ENCODE assay signal across 8 mouse cellular contexts in genomic region chr9:96712758-96713471, GRCm38 (mm10). TPM values are rescaled to one million over a fixed set of nuclear protein-coding genes. Genes with fewer than 3 reads are reported as not detected.
DNase-seq lines count a peak whose midpoint lies in the region; ATAC-seq lines count a peak whose summit lies in the region.

No protein-coding gene starts in this region.

- intact Hi-C loops in heart, postnatal 36 days (cut with DNase I), result no loop called here

- DNase-seq in adrenal gland, adult (ENCODE audit: inconsistent age in 2 of 2, low spot score in 1 of 2), result peak; percentile 67 to 87
- DNase-seq in adrenal gland, adult 8-10 months, result no peak
- peak; percentile 81 for DNase-seq in CD4-positive helper T cell, adult 2 months (ENCODE audit: low read depth, low spot score)
- peak; percentile 62 for DNase-seq in heart, postnatal 36 days
- DNase-seq in lung, postnatal 14 days, result peak; percentile 54
- DNase-seq in thymus, postnatal 0 days (ENCODE audit: low spot score), result peak; percentile 59
- no peak for DNase-seq in yolk sac, embryonic 10.5 days (ENCODE audit: low spot score)

- peak; percentile 97 for ATAC-seq in erythroblast, adult 5-6 weeks (replicated peaks; ENCODE audit: low FRiP score, poor library complexity, severe bottlenecking)

RNA-seq across cellular contexts. Expression of gene Zbtb38, which starts 39.7 kb away (rescaled TPM):
- 10 to 100 TPM; 55.4 to 88.4 (median 70.5) TPM for total RNA-seq in adrenal gland, adult 8-10 months (2022)
- 4.8 and 7.1 TPM in 2 replicates for total RNA-seq in erythroblast, adult 5-6 weeks (2015; ENCODE audit: low replicate concordance)
- 4.9 and 6.0 TPM in 2 replicates for total RNA-seq in erythroblast, adult 5-6 weeks (2017; ENCODE audit: low replicate concordance)
- total RNA-seq in heart, postnatal 36 days (2021), result 10 to 100 TPM; 39.1 to 39.8 TPM
- polyA plus RNA-seq in thymus, postnatal 0 days (2015; fragmentation: Nextera tagmentation; extraction: Ambion mirVana), result 21.1 and 21.4 TPM in 2 replicates

Comparison
In these comparisons a context has a peak if more than half of its experiments do, and no peak if none do; other contexts are left out.
1. DNase-seq: peak in adrenal gland, adult (2 of 2), CD4-positive helper T cell, adult 2 months (single experiment), heart, postnatal 36 days (2 of 2), lung, postnatal 14 days (single experiment) and thymus, postnatal 0 days (single experiment); none in adrenal gland, adult 8-10 months (single experiment) and yolk sac, embryonic 10.5 days (single experiment).
2. RNA of gene Zbtb38, which starts 39.7 kb away (total RNA-seq): 55.4 to 88.4 TPM in adrenal gland, adult 8-10 months and 39.1 to 39.8 TPM in heart, postnatal 36 days; 4.8 to 7.1 TPM in erythroblast, adult 5-6 weeks; every median in the first group is over 4 times any median in the second.